In the genomic region with DNA sequence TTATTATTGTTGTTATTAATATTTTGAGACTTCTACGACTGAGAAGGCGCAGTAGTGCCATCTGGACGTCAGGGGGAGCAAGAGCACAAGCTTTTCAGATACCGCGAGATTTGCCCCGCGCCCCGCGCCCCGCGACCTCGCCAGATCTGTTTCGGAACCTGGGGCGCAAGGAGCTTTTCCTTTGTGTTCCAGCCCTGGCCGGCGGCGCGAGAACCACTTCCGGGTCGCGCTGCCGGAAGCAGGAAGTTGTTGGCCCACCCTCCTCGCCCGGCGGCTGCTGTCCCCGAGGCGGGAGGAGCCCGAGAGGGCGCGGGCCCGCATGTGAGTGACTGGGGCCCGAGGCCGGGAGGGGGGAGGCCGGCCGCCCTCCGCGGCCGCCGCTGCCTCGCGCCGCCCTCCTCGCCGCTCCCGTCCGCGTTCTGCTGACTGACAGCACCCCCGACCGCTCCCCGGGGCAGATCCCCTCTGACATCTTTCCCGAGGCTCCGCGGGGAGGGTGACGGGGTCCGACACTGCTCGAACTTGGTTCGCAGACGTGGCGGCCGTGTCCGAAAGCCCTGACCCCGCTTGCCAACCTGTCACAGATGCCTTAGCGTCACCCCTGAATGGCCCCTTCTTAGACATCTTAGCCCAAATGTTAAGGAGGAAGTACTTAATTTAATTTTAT, we compare ENCODE assay signal across 8 mouse cellular contexts. TPM values are rescaled to one million over a fixed set of nuclear protein-coding genes. Genes with fewer than 3 reads are reported as not detected.
DNase-seq lines count a peak whose midpoint lies in the region; ATAC-seq and TF ChIP-seq lines count a peak whose summit lies in the region.

A gene (plus strand): TSS at position 107 of the 667 bp plus-strand sequence.

- TF ChIP-seq EP300 in heart, adult 2 months (IDR thresholded peaks at IDR 0.05; ENCODE audit: insufficient read depth, low read depth, low read length) = peak; percentile 62; the same call in 1 of the 2 replicates

- peak within 1 kb of the TSS; percentile 95 for H3K27ac ChIP-seq in embryonic facial prominence, embryonic 13.5 days
- peak within 1 kb of the TSS; percentile 99 for H3K27ac ChIP-seq in heart, adult 2 months
- H3K27ac ChIP-seq in limb, embryonic 13.5 days = peak within 1 kb of the TSS; percentile 90
- H3K27ac ChIP-seq in midbrain, embryonic 16.5 days (ENCODE audit: low read length) = peak within 1 kb of the TSS; percentile 90

- no peaks in the 10 kb centered on the region for H3K36me3 ChIP-seq in embryonic facial prominence, embryonic 13.5 days
- H3K36me3 ChIP-seq in heart, adult 2 months (ENCODE audit: control insufficient read depth, insufficient read depth, low read length) = no peaks in the 10 kb centered on the region
- H3K36me3 ChIP-seq in limb, embryonic 13.5 days = no peaks in the 10 kb centered on the region
- no peaks in the 10 kb centered on the region for H3K36me3 ChIP-seq in midbrain, embryonic 16.5 days (ENCODE audit: control insufficient read depth, insufficient read depth, low read length)

- peak within 1 kb of the TSS; percentile 66 for H3K4me2 ChIP-seq in embryonic facial prominence, embryonic 13.5 days
- peak within 1 kb of the TSS; percentile 71 for H3K4me2 ChIP-seq in limb, embryonic 13.5 days (replicated peaks)
- peak within 1 kb of the TSS; percentile 74 for H3K4me2 ChIP-seq in midbrain, embryonic 16.5 days (ENCODE audit: low read length)

- intact Hi-C loops in heart, adult 2 months (cut with DNase I) = loop anchor here (1.0 to 5.0 kb wide), 3 partner anchors 88 to 223 kb away; a partner anchor contains a TSS

- peak within 1 kb of the TSS; percentile 97 for H3K9ac ChIP-seq in embryonic facial prominence, embryonic 13.5 days
- H3K9ac ChIP-seq in heart, adult 2 months (ENCODE audit: low read depth, low read length) = peak within 1 kb of the TSS; percentile 92
- H3K9ac ChIP-seq in limb, embryonic 13.5 days = peak within 1 kb of the TSS; percentile 94
- H3K9ac ChIP-seq in midbrain, embryonic 16.5 days (ENCODE audit: low read depth, low read length) = peak within 1 kb of the TSS; percentile 97

- peak; percentile 81 for ATAC-seq in embryonic facial prominence, embryonic 13.5 days (ENCODE audit: insufficient number of reproducible peaks, insufficient read depth, low FRiP score, low TSS enrichment, low read depth)
- ATAC-seq in limb, embryonic 13.5 days (ENCODE audit: low FRiP score, low read depth) = peak; percentile 86
- ATAC-seq in midbrain, embryonic 16.5 days = peak; percentile 93

- peak; percentile 97 for DNase-seq in 3134 (ENCODE audit: extremely low read depth, insufficient read length, low spot score)
- DNase-seq in adrenal gland, postnatal 36 days = peak; percentile 97
- DNase-seq in heart, adult 2 months = peak; percentile 96 to 98
- peak; percentile 96 for DNase-seq in kidney, adult 8-10 months
- peak; percentile 91 to 96 for DNase-seq in spleen, postnatal 10 days (ENCODE audit: low spot score in 2 of 2)

- H3K4me3 ChIP-seq in embryonic facial prominence, embryonic 13.5 days = peak within 1 kb of the TSS; percentile 87
- H3K4me3 ChIP-seq in heart, adult 2 months = peak within 1 kb of the TSS; percentile 83
- peak within 1 kb of the TSS; percentile 89 for H3K4me3 ChIP-seq in limb, embryonic 13.5 days
- H3K4me3 ChIP-seq in midbrain, embryonic 16.5 days (ENCODE audit: low read depth, low read length) = peak within 1 kb of the TSS; percentile 86

- TF ChIP-seq CTCF in heart, adult 2 months (IDR thresholded peaks at IDR 0.05) = peak; percentile 97

- under 1% methylated on average over 53 of the region's 63 CpGs for WGBS in embryonic facial prominence, embryonic 13.5 days
- WGBS in heart, adult 2 months = under 1% methylated on average over 57 of the region's 63 CpGs
- under 1% methylated on average over 63 of the region's 63 CpGs for WGBS in limb, embryonic 13.5 days
- 0% methylated on average over 44 of the region's 63 CpGs for WGBS in midbrain, embryonic 16.5 days

- peaks cover 21% of the 10 kb centered on the region for H3K4me1 ChIP-seq in embryonic facial prominence, embryonic 13.5 days
- peaks cover 3% of the 10 kb centered on the region for H3K4me1 ChIP-seq in heart, adult 2 months (ENCODE audit: control insufficient read depth, insufficient read depth, low read length)
- H3K4me1 ChIP-seq in limb, embryonic 13.5 days = peaks cover 30% of the 10 kb centered on the region
- peaks cover 21% of the 10 kb centered on the region for H3K4me1 ChIP-seq in midbrain, embryonic 16.5 days (ENCODE audit: control insufficient read depth, insufficient read depth, low read length)

- no peaks in the 10 kb centered on the region for H3K79me2 ChIP-seq in heart, adult 2 months (replicated peaks; ENCODE audit: control insufficient read depth, insufficient read depth, low read length)

- H3K27me3 ChIP-seq in embryonic facial prominence, embryonic 13.5 days = no peaks in the 10 kb centered on the region
- no peaks in the 10 kb centered on the region for H3K27me3 ChIP-seq in heart, adult 2 months (ENCODE audit: control insufficient read depth, insufficient read depth, low read length)
- no peaks in the 10 kb centered on the region for H3K27me3 ChIP-seq in limb, embryonic 13.5 days
- H3K27me3 ChIP-seq in midbrain, embryonic 16.5 days (ENCODE audit: control insufficient read depth, insufficient read depth, low read depth, low read length) = no peaks in the 10 kb centered on the region

- peak; percentile 78 for TF ChIP-seq POLR2A in heart, adult 2 months (IDR thresholded peaks at IDR 0.05; ENCODE audit: insufficient read depth, low read depth, low read length)

- H3K9me3 ChIP-seq in embryonic facial prominence, embryonic 13.5 days = no peaks in the 10 kb centered on the region
- no peaks in the 10 kb centered on the region for H3K9me3 ChIP-seq in limb, embryonic 13.5 days
- no peaks in the 10 kb centered on the region for H3K9me3 ChIP-seq in midbrain, embryonic 16.5 days (replicated peaks; ENCODE audit: control insufficient read depth, low read length, poor library complexity, severe bottlenecking)

RNA-seq across cellular contexts. Expression of the gene that starts here (rescaled TPM):
- total RNA-seq in adrenal gland, postnatal 36 days (2021) = 100 to 1,000 TPM; 112 to 130 TPM
- 66.7 and 71.3 TPM in 2 replicates for polyA plus RNA-seq in embryonic facial prominence, embryonic 13.5 days (2015; fragmentation: Nextera tagmentation; extraction: Ambion mirVana)
- 100 to 1,000 TPM; 264 to 318 TPM for total RNA-seq in heart, adult 2 months (2021)
- 184 and 264 TPM in 2 replicates for polyA plus RNA-seq in heart, adult 2 months (2012; rRNA removed)
- polyA plus RNA-seq in limb, embryonic 13.5 days (2015; fragmentation: Nextera tagmentation; extraction: Ambion mirVana) = 65.1 and 69.7 TPM in 2 replicates
- polyA plus RNA-seq in midbrain, embryonic 16.5 days (2015; fragmentation: Nextera tagmentation; extraction: Ambion mirVana) = 125 TPM in 2 replicates

Comparison
In these comparisons a context has a peak if more than half of its experiments do, and no peak if none do; other contexts are left out.
1. Peak in every context shown above with its lines: DNase-seq, ATAC-seq, H3K4me3 ChIP-seq and H3K27ac ChIP-seq.